Mouse (Mus musculus): Measurements from ENCODE around the gene Clec16a.
A peak's percentile ranks its signal among the peaks of the same experiment; 100 is the strongest.

The Clec16a gene

DNA sequence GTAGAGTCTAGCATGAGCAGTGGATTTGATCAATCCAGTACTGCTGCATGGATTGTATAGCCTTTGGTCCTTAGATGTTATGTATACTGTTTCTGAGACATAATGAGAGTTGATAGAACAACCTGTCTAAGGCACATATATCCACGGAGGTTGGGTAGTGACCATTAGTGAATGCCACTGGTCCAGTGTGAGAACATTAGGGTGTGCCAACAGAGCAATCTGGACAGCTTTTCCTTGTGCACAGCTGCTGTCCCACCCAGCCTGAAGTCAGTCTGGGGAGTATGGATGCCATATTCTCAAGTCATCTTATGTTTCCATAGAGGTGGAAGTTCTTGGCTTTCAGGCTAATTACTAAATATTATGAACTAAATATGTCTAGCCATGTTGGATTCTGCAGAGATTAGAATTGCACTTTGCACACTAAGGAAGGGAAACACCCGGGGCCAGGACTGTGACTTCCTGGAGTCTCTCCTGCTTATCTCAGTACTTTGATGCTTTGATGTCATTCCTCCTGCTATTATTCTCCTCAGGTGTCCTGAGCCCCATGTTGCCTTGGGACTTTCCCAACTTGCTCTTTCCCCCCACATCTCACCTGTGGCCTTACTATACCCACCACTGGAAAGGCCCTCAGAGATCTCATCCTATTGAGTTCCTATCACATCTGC, 36.2 kb downstream of the Clec16a start:
- DNase-seq (ENCODE audit: low read depth), result no peak

DNA sequence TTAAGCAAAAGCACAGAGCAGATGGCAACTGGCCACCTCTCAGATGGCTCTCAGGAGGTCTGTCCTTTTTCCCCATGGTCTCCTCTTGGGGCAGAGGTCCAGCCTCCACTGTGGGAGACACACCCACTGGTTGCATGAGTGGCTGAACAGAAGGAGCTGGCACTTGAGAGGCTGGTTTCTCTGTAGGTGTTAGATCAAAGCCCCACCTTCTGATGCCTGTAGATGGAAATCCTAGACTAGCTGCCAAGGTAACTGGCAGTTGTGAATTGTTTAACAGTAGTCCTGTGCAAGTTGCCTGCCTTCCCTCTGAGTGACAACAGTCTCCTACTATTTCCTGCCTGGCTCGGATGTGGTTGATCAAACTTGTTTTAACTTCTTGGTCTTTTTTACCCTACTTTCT, 40.0 kb downstream of the Clec16a start:
- DNase-seq (ENCODE audit: low read depth), result no peak

- DNase-seq (ENCODE audit: low read depth), result no peak
Measured at GRCm38 (mm10) chr16:10586546-10586945, 41.4 kb downstream of the Clec16a start.

GRCm38 (mm10) chr16:10599888-10600740, 55.0 kb downstream of the Clec16a start:
- no peak for DNase-seq (ENCODE audit: low read depth)

GRCm38 (mm10) chr16:10607802-10608201, 62.7 kb downstream of the Clec16a start:
- no peak for DNase-seq (ENCODE audit: low read depth)

DNA sequence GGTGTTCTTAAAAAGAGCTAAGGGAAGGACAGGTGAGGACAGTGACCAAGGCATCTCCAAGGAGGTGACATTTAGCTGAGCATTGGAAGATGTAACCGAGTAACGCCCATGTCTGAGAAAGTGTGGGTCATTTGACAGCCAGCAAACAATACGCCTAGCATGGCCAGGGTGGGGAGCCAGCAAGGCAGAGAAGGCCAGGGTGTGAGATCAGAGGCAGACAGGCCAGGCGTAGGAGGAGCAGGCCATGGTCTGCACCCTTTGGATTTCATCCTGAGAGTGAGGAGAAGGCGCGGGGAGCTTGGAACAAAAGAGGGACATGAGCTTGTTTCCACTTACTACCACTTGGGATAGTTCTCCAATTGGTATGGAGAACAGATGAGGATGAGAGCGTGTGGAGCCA, 64.8 kb downstream of the Clec16a start:
- DNase-seq (ENCODE audit: low read depth), result no peak

- DNase-seq (ENCODE audit: low read depth), result no peak
Measured at GRCm38 (mm10) chr16:10610801-10611200, 65.7 kb downstream of the Clec16a start.

GRCm38 (mm10) chr16:10611306-10611705, 66.2 kb downstream of the Clec16a start:
- DNase-seq (ENCODE audit: low read depth), result no peak

DNA sequence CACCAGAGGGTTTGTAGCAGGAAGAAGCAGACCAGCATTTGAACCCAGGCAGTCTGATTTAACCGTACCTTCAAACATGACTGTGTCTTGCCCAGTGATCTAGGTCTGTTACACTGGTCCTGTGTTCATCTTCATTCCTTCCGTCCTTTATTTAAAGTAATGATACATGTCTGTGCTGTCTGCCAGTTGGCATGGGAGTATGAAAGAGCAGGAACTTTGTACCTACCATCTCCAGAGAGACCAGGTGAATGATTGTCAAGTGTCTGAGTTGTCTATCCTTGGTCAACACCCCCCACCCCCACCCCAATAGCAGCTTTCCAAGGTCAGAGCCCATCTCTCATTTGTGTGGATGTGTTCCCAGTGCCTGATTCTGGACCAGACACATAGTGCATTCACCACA, 68.9 kb downstream of the Clec16a start:
- no peak for DNase-seq (ENCODE audit: low read depth)

DNA sequence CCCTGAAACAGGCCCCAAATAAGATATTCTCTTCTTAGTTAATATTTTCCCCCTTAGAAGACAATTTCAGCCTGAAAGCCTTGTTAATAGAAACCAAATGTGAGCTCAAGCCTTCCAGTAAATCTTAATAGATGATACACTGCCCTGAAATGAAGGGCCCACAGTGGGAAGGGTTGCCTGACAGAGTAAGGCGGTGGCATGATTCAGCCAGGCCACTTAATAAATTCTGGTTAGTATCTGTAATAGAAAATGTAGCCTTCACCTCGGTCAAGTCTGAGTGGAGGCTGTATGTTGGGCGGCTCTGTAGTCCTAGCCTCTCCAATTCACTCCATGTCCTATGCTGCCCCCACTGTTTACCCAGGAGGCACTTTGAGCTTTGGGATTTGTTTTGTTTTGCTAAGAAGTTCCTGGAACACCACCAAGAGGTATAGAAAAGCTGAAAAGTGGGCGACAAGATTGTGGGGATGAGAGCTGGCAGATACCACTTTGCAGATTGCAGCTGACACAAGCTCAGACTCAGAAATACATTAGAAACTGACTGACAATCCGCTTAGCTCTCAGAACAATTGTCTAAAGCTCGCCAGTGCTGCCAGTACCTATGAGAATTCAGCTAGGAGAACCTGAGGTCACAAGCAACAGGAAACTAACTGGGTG, 75.9 kb downstream of the Clec16a start:
- DNase-seq (ENCODE audit: low read depth), result peak; percentile 35

- DNase-seq (ENCODE audit: low read depth), result no peak
Measured at GRCm38 (mm10) chr16:10621710-10622109, 76.6 kb downstream of the Clec16a start.

- no peak for DNase-seq (ENCODE audit: low read depth)
Measured at GRCm38 (mm10) chr16:10626116-10626515, 81.0 kb downstream of the Clec16a start.

DNA sequence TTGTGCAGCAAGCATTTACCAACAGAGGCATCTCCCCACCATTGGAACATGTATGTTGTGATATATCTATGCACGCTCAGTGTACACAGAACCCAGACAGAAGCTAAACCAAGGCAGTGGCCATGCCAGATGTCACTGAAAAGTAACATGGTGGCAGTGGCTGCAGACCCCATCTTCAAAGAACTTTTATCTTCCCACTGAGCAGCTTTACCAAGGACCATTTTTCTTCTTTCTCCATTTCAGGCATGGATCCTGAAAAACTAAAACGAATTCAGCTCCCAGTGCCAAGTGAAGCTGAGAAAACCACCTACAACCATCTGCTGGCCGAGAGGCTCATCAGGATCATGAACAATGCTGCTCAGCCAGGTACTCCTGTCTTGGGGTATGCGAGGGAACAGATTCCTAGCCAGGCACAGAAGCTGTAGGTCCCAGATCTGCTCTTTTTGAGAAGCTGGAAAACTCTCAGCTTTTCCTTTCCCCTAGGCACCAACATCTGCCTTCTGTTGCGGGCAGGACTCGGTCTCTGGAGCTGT, 82.1 kb downstream of the Clec16a start:
- DNase-seq (ENCODE audit: low read depth), result no peak

DNA sequence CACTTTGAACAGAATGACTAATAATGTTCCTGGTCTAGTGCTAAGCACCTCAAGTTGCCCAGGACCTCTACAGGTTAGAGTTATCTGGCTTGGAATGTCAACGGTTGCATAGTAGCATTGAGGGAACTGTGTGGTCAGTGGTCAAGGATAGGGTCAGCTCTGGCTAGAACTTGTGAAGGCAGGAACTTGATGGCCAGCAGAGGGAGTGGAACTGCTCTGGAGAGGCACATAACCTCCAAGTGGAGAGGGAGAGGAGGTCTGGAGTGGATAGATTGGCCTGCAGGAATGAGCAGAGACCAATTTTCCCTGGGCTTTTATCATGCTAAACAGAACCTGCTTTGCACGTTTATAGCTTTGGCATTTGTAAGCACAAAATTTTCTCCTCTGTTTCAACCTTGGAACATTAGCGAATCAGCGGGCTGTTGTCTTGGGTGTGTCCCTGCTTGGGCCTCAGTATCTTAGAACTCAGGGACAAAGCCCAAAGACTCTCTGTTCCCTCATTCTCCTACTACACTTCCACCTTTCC, 83.0 kb downstream of the Clec16a start:
- no peak for DNase-seq (ENCODE audit: low read depth)

DNA sequence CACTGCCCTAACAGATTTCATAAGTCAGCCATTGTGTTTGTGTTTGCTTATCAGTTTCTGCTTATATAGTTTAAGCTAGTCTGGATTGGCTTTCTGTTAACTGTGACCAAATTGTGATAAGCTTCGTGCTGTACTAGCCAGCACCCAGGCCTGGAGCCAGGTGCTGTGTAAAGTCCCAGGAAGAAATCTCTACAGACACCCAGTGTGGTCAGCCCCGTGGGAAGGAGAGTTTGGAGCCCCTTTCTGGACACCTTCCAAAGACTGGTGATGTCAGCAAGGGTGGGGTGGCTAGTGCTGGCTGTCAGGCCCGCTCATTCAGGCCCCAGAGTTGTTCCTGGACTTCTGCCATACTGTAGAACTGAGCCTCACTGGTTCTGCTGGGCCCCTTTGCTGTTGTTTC, 83.8 kb downstream of the Clec16a start:
- peak; percentile 22 for DNase-seq (ENCODE audit: low read depth)

GRCm38 (mm10) chr16:10629361-10629760, 84.2 kb downstream of the Clec16a start:
- no peak for DNase-seq (ENCODE audit: low read depth)

DNA sequence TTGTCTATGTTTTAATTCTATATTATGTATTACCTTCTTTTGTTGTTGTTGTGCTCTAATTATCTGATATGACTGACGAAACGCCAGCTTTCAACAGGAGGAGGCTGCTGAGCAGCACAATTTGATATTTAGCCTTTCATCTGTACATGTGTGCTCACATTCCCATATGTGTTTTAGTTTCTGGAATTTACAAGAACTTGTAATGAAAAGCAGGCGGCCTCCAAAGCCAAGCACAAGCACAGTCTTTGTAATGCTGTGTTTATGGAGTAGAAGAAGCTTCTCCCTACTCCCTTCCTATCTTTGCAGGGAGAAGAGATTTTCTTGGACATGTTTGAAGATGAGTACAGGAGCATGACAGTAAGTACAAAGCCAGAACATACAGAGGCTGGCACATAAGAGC, 89.8 kb downstream of the Clec16a start:
- no peak for DNase-seq (ENCODE audit: low read depth)

DNA sequence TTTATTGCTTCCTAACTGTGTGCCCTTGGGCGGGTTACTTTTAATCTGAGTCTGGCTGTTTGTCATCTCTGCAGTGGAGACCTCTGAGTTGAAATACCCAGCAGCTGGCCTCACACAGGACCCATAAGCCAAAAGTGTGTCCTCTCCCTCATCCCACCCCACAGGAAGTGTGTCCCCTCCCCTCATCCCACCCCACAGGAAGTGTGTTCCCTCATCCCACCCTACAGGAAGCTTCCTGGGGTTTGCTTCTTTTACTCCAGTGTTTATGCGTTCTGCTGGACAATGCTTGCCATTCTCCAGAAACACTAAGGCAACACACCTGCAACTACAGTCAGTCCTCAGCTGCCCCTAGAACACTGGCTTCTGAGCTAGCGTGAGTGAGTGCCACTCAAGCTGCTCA, 92.8 kb downstream of the Clec16a start:
- DNase-seq (ENCODE audit: low read depth), result no peak

DNA sequence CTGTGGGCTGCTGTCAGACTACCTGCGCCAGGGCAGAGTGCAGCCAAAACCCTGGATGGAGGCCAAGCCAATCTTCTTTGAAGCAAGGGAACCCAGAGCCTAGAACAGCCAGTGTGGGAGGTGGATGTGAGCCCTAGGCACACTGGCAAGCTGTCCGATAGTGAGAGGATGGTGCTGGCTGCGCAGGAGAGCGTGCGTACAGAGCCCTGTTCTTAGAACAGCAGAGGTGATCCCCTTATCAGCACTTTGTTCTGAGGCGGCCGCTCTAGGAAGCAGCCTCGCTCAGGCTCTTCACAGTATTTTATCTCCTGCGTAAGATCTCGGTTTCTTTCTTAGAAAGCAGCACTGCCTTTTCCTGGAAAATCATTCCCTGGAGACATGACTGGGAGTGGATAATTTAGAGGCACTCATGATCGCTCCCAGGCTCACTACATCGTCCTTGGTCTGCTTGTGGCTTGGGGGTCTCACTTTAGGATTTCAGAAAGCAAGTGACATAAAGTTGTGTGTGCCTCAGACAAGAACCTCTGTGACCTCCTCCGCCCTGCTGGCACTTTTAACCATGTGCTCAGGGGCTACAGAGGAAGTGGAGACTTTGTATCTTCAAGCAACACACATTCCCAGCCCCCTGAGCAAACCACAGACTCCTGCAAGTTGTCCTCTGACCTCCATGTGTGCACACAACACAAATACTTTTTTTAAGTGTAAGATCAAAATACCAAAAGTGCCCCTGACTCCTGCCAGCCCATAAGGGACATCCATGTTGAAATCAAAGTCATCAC, 94.2 kb downstream of the Clec16a start:
- DNase-seq (ENCODE audit: low read depth), result no peak

GRCm38 (mm10) chr16:10640041-10640440, 94.9 kb downstream of the Clec16a start:
- DNase-seq (ENCODE audit: low read depth), result no peak

DNA sequence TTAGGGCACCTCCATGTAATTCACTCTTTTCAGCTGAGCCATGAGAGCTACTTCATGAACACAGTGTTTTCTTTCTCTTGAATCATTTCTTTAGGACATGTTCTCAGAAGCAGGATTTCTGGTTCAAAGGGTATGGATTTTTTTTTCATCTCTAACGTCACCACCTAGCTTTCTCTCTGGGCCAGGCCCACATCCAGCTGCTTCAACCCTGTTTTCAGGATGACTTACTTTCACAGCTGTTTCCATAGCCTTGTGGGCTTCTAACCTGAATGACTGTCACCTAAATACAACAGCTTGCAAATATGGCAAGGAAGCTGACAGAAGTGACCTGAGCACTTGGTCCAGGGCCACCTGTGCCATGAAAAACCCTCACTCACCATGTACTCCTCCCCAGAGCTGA, 96.0 kb downstream of the Clec16a start:
- DNase-seq (ENCODE audit: low read depth), result no peak
